Mouse (Mus musculus): ENCODE measurements around the gene Flt1.

GRCm38 (mm10) chr5:147639940-147640339 is 85.9 kb downstream of the Flt1 start:
- TF ChIP-seq POLR2A (IDR thresholded peaks at IDR 0.05; ENCODE audit: borderline replicate concordance, extremely low read depth, insufficient read depth, insufficient read length, poor library complexity, severe bottlenecking) (no peak), CTCF (IDR thresholded peaks at IDR 0.05; ENCODE audit: borderline replicate concordance, extremely low read depth, insufficient read depth, insufficient read length) (no peak)

Measured in brain, embryonic 14.5 days (tissue).